Mouse (Mus musculus) small intestine, adult 2 months (tissue): ENCODE data around the gene Scn10a.

Experiments
- CTCF ChIP-seq: fragments of 200-500 bp; IDR thresholded peaks from 2 replicates; pipeline ENCODE4 v1.5.1; 2012; ENCODE audit warnings: low read depth, mild to moderate bottlenecking, control low read depth, inconsistent platforms, low read length, moderate library complexity, mixed read lengths; ENCODE audit not compliant: insufficient replicate concordance, insufficient read length; ENCODE audit errors: extremely low read depth
- POLR2A ChIP-seq: fragments of 200-500 bp; IDR thresholded peaks from 2 replicates; pipeline ENCODE4 v1.6.1; 2012; ENCODE audit warnings: low read depth, mild to moderate bottlenecking, control low read depth, inconsistent platforms, low read length, moderate library complexity

DNA sequence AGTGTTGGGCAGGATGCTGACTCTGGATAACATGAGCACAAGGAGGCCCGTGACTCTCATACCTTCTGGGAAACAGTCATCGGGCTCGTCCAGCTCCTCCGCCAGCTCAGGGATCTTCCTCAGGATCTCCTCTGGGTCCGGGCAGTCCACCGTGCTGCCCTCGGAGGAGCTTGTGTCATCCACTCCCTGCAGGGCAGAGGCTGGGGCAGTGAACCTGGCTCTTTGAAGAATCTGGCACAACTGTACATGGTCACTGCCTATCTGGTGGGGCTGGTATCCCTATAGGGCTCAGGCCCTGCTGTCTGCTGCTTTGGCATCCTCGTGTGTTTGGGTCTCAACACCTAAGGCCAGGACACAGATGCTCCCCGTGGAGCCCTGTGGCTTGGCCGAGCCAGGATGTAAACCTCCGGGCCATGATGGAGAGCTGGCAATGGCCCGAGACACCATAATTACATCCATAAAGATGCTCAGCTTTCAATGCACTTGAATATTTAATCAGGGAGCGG is 87.7 kb downstream of the Scn10a start:
- TF ChIP-seq CTCF (no peak), POLR2A (no peak)
